Mouse (Mus musculus) spleen, adult 2 months (tissue): ENCODE results near the gene Hspb11.

Experiments
- CTCF ChIP-seq: fragments of 200-500 bp; IDR thresholded peaks from 2 replicates; pipeline ENCODE4 v1.5.1; 2011; ENCODE audit warnings: mild to moderate bottlenecking, inconsistent platforms; ENCODE audit not compliant: insufficient read depth, insufficient read length, insufficient replicate concordance; ENCODE audit errors: extremely low read depth
- POLR2A ChIP-seq: fragments of 200-500 bp; IDR thresholded peaks from 2 replicates; pipeline ENCODE4 v1.6.1; 2011; ENCODE audit warnings: low read depth, low read length, inconsistent platforms

DNA sequence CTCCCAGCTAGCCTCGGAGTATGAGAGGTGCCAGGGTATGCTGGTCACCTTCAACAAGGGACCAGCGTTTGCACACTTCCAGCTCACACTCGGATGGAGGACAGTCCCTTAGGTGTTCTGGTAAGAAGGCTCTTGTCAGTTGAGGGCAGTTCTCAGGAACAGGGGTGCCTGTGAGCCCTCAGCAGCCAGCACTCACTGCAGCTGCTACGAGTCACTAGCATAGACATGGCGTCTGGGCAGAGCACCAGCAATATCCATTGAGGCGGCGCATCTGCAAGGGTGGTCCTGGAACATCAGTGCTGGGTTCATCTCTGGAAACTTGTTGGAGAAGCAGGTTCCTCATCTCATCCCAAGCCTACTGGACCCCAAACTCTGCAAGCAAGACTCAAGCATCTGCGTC, 33.0 kb downstream of the Hspb11 start:
- no peak for TF ChIP-seq CTCF
- TF ChIP-seq POLR2A, result no peak
